In the genomic region with DNA sequence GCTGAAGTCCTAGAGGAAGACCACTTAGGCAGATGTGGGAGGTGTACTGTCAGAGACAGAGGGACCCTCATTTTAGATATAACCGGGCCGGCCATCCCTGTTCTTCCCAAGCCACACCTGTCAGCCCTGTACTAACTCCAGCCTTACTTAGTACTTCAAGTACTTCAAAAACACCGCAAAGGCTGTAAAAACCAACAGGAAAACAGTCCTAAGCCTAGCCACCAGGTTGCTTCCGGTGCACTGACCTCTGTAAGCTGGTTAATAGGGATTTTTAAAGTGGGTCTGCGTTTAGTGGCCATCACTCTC, we compare ENCODE assay signal across 7 mouse cellular contexts. TPM values are rescaled to one million over a fixed set of nuclear protein-coding genes. Genes with fewer than 3 reads are reported as not detected.
DNase-seq lines count a peak whose midpoint lies in the region; ATAC-seq lines count a peak whose summit lies in the region.

No protein-coding gene starts in this region.

- ATAC-seq in erythroblast, adult 5-6 weeks (replicated peaks; ENCODE audit: low FRiP score, poor library complexity, severe bottlenecking), result peak; percentile 37
- ATAC-seq in neural tube, embryonic 13.5 days (ENCODE audit: low read depth), result peak; percentile 41

- peaks cover 25% of the 10 kb centered on the region for H3K36me3 ChIP-seq in limb, embryonic 10.5 days
- H3K36me3 ChIP-seq in neural tube, embryonic 13.5 days, result peaks cover 29% of the 10 kb centered on the region

- H3K4me3 ChIP-seq in limb, embryonic 10.5 days, result peak overlapping the region; percentile 75
- H3K4me3 ChIP-seq in neural tube, embryonic 13.5 days, result peak overlapping the region; percentile 65

- no peaks in the 10 kb centered on the region for H3K9me3 ChIP-seq in limb, embryonic 10.5 days (replicated peaks)
- no peaks in the 10 kb centered on the region for H3K9me3 ChIP-seq in neural tube, embryonic 13.5 days

- DNase-seq in spleen, adult 12 weeks (ENCODE audit: low spot score), result peak; percentile 14
- DNase-seq in spleen, postnatal 4 days (ENCODE audit: low spot score in 2 of 2), result no peak
- DNase-seq in limb, embryonic 10.5 days (ENCODE audit: low spot score), result peak; percentile 34
- no peak for DNase-seq in thymus, postnatal 0 days (ENCODE audit: low spot score)
- DNase-seq in frontal cortex, postnatal 25 days (ENCODE audit: low spot score in 2 of 2), result no peak

- H3K27ac ChIP-seq in limb, embryonic 10.5 days, result peak overlapping the region; percentile 98
- H3K27ac ChIP-seq in neural tube, embryonic 13.5 days (replicated peaks), result 0 out of 2 replicates have a peak overlapping the region, but pooled peaks have one; percentile 83

- peak overlapping the region; percentile 69 for H3K4me2 ChIP-seq in neural tube, embryonic 13.5 days

- 55% methylated on average over 5 of the region's 5 CpGs for WGBS in limb, embryonic 10.5 days
- WGBS in neural tube, embryonic 13.5 days, result 64% methylated on average over 5 of the region's 5 CpGs

- H3K4me1 ChIP-seq in limb, embryonic 10.5 days, result peaks cover 13% of the 10 kb centered on the region
- H3K4me1 ChIP-seq in neural tube, embryonic 13.5 days (replicated peaks), result peaks cover 23% of the 10 kb centered on the region

- peak overlapping the region; percentile 85 for H3K9ac ChIP-seq in neural tube, embryonic 13.5 days

- no peaks in the 10 kb centered on the region for H3K27me3 ChIP-seq in limb, embryonic 10.5 days (ENCODE audit: low read depth, poor library complexity, severe bottlenecking)
- H3K27me3 ChIP-seq in neural tube, embryonic 13.5 days, result no peaks in the 10 kb centered on the region

RNA-seq across cellular contexts. Expression of gene Sri, which starts 11.1 kb away (rescaled TPM):
- 114 and 174 TPM in 2 replicates for total RNA-seq in erythroblast, adult 5-6 weeks (2015; ENCODE audit: low replicate concordance)
- 63.2 and 87.3 TPM in 2 replicates for total RNA-seq in erythroblast, adult 5-6 weeks (2017; ENCODE audit: low replicate concordance)
- polyA plus RNA-seq in limb, embryonic 10.5 days (2016; fragmentation: Nextera tagmentation; extraction: Ambion mirVana), result 176 and 206 TPM in 2 replicates
- 166 and 203 TPM in 2 replicates for polyA plus RNA-seq in neural tube, embryonic 13.5 days (2015; fragmentation: Nextera tagmentation; extraction: Ambion mirVana)
- 320 and 332 TPM in 2 replicates for polyA plus RNA-seq in thymus, postnatal 0 days (2015; fragmentation: Nextera tagmentation; extraction: Ambion mirVana)

Comparison
In these comparisons a context has a peak if more than half of its experiments do, and no peak if none do; other contexts are left out.
1. DNase-seq: peak in spleen, adult 12 weeks (single experiment) and limb, embryonic 10.5 days (single experiment); none in spleen, postnatal 4 days (0 of 2), thymus, postnatal 0 days (single experiment) and frontal cortex, postnatal 25 days (0 of 2).